Mouse (Mus musculus) gastrocnemius, postnatal 10 days (tissue): Measurements from ENCODE around the gene Fhdc1. TPM values are rescaled to one million over a fixed set of nuclear protein-coding genes. Genes with fewer than 3 reads are reported as not detected.

ENCODE experiments used
- DNase-seq: peaks from one replicate; pipeline ENCODE4 v3.0.0; 2021; ENCODE audit warnings: mixed read lengths
- total RNA-seq, 2 experiments: library from RNA; stranded (reverse); gene quantifications; 2 replicates each; pipeline ENCODE4 v1.2.3; 2021

Gene Fhdc1
- total RNA-seq, 2 experiments from 2014 or later, result 0.82 to 2.1 TPM

DNA sequence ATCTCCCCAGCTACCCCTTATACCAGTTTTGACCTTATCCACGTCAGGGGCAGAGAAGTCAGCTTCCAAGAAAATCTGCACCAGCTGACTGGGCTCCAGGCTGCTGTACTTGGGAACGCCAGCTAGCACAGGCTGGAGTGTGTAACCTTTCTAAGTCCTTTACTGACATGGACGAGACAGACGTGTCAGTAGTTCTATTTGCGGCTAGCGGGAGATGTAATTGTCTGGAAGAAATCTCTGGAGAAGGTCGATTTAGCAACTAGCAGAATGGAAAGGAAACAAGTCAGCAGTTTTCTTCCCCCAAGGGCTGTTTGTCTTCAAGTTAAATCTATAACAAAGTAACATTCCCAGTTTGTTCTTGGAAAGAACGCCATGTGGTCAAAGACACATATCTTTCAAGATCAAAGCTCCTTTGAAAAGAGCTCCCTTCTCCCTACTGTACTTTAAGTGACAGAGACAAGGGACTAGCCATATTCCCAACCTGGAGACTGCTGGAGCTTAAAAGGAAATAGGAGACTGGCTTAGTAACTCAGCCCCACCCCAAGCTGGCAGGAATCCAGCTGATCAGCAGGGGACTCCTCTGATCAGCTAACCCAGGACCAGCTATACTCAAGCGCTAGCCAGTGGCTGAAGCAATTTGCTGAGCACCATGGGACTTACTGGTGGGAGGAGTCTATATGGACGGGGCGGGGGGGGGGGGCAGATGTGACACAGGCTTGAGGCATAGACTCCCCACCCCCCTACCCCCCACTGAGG lies 44.8 kb downstream of the Fhdc1 start:
- peak; percentile 64 for DNase-seq

DNA sequence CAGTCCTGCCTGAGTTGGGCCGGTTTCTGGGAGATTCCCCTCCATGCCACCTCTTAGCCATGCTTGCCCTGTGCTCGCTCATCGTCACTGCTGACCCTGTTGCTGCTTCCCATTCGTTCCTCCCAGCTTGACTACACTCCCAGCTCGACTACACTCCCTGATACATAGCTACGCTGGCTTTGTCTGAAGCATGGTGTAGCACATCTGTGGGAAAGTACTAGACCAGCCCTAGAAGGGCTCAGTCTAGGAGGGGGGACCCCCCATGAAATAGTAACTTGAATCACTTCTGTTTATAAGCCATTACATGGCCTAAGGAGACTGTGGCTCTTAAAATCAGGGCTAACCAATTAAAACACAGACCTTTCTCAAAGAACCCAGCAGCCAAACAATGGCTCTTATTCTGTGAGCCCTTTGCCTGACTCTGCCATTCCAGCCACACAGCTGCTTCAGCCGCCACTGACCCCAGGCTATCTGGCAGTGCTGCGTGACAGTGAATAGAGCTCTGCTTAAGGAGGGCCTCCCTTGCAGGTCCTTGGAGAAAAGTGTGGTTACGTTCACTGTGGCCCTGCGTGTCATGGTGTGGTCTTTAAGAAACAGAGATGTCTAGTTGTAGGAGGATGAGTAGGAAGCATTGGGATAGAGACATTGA lies 47.3 kb downstream of the Fhdc1 start:
- no peak for DNase-seq

DNA sequence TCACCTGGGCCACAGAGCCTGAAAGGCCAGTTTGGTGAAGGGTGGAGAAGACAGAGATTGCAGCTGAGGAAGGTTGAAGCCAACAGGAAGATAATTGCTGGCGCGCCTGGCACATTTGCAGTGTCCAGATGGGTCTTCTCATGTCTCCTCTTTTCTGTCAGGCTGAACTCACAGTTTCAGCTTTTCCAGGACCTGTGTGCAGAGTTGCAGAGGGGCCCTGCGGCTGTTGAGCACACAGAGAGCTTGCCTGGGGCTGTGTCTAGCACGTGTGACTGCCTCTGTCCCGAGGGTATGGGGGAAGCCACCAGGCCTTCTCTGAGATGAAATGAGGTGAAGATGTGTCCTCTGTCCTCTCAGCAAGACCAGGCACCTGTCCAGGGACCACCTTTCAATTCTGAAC lies 49.0 kb downstream of the Fhdc1 start:
- no peak for DNase-seq

DNA sequence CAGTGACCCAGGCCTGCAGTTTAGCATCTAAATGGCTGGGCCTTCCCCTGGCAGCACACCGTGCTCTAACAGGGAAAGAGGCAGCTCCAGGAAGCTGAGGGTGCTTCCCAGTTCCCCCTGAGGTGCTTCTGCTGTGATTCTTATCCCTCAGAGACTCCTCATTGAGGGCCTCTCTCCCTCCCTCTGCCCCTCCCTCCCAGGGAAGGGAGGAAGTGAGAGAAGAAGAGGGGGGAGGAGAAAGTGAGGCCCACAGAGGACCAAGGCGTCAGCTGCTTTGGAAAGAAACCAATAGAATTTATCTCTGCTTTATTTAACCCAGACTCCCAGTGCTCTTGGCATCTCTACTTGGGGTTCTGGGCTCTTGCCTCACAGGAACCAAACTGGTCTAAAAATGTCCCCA lies 50.1 kb downstream of the Fhdc1 start:
- no peak for DNase-seq

DNA sequence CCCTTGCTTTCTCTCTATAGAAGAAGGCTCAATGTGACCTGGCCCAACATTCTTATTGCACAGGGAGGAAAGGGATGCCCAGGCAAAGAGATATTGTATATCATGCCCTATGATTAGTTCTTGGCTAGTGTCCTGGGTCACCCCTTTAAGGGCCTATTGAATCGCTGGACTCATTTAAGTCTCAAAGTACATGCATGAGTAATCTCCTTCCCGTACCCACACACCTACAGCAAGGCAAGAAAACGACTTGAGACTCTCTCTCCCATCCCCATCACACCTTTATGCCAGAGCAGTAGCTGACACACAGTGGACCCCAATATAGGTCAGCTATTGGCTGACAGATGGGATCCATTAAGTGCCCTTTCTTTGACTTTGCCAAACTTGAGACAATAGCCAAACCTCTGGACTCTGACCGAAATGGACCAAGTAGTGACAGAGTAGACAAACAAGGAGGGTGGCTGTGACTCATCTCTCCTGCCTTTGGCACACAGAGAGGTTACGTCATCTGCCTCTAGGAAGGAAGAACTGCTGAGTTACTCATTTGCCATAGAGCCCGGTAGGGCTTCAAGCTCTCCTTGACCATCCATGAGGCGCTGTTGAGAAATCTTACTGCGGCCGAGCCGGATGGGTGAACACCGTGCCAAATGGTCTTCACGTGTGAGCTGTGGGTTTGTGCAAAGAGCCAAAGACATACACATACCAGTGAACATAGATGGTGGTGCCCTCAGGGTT lies 51.1 kb downstream of the Fhdc1 start:
- no peak for DNase-seq

DNA sequence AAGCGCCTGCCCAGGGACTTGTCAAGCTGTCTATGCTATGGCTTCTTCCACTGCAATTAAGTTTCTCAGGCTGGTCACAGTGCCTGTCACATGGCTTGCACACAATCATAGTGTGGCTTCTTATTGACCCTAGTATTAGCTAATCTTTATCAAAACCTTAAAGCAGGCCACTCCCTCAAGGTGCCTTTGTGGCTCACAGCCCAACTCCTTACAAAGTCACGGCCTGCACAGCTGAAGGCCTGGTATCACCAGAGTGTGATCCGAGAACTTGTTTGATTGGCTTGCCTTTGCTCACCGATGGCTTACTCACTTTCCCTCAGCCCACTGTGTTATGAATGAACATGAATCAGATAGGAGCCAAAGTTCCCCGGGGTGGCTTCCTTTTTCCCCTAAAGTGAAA lies 52.5 kb downstream of the Fhdc1 start:
- no peak for DNase-seq

DNA sequence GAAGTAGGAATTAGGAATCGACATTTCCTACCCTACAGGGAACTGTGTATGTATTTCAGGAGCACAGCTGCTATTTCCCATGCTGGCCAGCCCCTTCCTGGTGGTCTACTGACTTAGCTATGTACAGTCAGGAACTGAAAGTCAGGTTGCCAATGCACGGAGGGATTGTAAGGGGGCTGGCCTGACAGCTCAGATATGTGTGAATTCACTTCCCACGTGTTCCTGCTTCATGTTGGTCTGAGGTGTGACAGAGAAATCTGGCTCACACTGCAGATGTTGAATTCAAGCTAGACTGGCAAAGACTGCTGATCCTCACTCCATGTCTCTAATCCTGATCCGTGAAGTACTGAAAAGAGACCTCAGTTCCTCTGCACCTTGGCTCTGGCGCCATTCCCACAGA lies 57.9 kb downstream of the Fhdc1 start:
- DNase-seq, result no peak

DNA sequence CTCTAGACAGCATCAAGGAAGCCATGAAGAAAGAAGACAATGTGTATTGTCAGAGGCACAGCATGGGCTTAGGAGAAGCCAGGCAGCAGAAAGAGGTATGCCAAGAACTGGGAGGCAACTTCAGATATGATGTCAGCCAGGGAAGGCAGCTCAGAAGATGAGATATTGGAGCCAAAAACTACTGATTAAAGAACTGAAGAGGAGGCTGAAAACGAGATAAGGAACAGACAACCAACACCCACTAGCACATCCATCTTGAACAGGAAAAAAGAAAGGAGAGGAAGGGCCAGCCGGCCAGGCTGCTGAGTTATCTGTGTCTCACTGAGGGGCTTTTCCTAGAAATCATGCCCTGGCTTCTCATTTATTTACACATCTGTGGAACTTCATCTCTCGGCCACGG lies 66.4 kb downstream of the Fhdc1 start:
- DNase-seq, result no peak

DNA sequence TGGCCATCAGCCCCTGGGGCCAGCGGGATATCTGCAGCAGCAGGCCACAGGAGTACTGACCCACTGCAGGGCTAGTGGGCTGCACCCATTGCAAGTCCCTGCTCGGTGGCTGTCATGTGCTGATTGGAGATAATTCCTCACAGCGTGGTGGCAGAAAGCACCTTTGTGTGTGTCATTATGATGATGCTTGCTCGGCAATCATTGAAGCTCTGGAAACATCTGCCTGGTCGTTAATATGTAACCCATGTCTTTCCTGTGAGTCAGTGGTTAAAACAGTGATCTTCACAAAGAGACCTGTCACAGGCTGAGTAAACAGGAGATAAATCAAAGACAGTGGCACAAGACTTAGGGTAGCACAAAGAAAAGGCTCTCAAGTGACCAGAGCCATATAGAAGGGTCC lies 67.3 kb downstream of the Fhdc1 start:
- no peak for DNase-seq

DNA sequence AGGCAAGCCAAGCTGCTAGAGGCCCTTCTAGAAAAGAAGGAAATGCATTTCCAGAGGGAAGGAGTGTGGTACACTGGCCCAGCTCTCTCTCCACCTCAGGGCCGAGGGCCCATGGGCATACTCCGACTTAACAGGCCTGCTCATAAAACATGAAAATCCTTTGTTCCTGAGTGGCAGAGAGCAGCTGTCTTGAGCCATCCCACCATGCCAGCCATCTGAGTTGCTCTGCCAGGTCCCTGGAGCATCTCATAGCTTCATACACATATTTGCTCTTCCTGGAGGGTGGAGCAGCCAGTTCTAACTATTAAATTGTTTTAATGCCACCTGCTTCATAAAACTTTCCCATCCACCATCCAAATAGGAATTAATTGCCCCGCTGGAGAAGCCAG lies 70.8 kb downstream of the Fhdc1 start:
- DNase-seq, result no peak

DNA sequence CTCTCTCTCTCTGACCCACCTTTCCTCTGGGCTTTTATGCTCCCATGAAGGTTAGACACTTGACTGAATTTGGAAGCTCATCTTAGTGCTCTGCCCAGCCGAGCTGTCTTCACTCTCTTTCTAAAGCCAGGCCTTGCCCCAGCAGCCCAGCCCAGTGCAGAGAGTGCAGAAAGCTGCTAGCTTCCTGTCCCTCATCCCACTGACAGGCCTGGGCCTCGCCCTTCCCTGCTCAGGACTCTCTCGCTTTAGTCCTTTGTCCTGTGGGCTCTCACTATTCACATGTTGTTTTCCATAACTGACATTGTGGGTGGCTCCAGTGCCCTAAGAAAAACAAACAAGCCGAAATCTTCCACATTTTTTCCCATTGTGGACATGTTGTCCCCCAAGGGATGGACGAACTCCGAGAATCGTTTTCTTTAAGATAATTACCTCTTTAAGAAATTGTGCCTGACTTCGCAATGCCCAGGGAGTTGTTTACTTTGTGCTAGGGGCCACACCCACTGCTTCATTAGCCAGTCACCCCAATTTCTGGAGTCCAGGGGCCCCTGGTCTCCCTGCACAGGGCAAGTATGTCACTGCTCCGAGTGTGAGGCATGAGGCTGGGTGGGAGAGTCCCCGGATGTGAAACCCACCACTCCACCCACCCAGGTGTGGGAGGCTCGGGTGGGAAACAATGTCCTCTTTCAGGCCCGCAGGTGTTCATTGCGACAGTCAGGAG lies 71.3 kb downstream of the Fhdc1 start:
- no peak for DNase-seq

DNA sequence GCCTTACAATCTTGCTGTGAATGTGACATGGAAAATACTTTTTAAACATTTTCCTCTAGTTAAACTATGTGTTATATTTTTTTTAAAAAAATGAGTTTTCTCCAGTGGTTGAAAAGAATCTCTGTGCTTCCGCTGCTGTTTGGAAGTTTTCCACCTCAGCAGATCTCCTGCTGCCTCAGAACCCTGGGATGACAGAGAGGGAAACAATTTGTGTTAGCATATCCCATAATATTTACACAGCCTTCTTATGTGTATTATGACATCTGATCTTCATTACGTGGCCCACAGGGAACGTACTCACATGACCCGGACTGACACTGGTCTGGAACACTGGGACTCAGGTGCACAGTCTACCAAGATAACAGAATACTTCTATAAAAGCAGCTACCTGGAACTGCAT lies 74.7 kb downstream of the Fhdc1 start:
- DNase-seq, result no peak

DNA sequence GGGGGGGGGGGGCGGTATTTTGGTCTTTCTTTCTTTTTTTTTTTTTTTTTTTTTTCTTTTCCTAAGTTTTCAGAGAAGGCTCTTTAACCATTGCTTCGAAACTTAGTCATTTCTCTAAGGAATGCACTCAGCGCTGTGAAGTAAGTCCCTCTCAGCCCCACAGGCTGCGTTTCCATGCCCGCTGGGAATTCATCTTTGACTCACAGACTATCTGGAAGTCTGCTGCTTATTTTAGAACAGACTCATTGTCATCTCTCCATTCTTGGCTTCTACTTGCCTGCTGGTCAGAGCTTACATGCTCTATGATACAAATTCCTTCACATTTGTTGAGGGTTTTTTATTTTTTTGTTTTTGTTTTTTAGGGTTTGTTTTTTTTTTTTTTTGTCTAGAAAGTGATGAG lies 76.8 kb downstream of the Fhdc1 start:
- DNase-seq, result no peak

DNA sequence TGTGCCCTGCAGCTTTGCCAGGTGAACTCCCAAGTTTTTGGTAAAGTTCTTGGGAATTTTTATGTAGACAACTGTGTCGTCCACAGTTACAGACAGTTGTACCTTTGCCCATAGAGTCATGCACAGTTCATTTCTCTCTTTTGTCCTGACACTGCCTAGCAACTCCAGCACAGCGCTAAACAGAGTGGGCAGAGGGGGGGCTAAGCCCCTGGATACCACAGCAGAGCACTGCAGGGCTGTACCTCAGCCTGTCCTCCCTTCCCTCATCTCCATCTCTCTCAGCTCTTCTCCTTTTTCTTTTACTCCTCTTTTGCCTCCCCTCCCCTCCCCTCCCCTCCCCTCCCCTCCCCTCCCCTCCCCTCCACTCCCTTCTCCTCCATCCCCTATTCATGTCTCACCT lies 77.5 kb downstream of the Fhdc1 start:
- no peak for DNase-seq

DNA sequence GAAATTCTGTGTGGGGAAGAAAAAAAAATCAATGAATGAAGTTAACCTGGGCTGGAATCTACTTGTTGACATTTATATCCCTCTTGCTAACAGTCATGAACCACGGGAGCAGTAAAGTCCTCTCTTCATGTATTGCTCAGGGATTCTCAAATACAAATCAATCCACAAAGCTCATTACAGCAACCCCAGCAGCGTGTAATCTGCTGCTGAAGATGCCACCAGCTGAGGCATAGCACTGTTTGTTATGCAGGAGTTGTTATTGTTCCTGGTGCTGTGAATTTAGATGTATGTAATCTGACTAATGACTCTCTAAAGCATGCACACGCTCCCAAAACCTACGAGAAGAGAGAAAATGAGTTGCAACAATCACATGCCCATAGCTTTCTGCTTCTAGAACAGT lies 82.3 kb downstream of the Fhdc1 start:
- no peak for DNase-seq

DNA sequence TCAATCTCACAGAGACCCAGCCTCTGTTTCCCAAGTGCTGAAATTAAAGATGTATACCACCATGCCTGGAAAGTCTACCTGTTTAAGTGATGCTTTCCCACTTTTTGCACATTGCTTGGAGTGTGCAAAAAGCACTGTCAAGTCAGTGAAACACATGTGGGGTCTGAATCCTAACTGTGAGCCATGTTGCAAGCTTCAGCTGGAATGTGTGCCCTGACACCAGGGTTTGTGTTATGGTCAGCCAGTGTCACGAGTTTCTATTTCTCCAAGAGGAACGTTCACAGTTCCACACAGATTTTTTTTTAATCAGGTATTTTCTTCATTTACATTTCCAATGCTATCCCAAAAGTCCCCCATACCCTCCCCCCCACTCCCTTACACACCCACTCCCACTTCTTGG lies 84.0 kb downstream of the Fhdc1 start:
- no peak for DNase-seq

DNA sequence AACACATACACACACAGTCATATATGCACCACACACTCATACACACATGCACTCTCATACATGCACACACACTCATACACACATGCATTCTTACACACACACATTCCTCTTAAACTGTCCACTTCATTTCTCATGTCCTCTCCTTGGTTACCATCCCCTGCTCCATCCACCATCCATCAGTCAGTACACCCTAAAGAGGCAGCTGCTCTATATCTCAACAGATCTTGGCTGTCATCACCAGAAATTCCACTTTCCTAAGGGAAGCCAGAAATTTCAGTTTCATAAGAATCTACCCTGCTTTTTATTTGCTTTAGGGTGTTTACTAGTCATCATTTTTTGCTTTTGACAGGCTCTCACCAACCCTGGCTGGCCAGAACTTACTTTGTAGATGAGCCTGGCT lies 84.4 kb downstream of the Fhdc1 start:
- DNase-seq, result no peak

DNA sequence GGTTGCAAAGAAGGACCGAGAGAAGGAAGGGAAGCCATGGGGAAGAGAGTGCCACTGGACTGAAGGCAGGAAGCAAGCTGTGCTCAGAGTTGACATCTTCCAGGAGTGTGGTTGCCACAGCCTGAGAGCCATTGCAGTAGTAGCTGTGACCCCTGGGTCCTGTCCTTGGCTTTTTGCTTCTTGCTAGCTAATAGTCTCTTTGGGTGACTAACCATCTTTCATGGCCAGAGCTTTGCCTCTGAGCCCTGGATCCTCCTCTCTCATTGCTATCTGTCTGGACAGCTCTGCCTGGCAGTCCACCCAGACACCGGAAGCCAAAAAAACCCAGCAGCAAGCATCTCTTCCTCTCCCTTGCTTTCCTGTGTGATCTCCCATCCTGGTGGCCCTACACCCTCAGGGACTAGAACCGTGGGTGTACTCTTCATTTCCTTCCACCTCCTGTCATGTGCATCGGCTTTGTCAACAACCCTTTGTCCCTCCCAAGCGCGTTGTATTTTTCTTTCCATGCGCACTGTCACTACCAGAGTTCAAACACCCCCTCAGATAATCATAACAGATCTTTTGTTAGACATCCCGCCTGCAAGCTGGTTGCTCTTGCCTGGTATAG lies 85.3 kb downstream of the Fhdc1 start:
- DNase-seq, result no peak
